Mouse (Mus musculus) ES-Bruce4 (cell line): Measurements from ENCODE around the gene Traip.

ENCODE experiments used
- EP300 ChIP-seq: IDR thresholded peaks from 2 replicates; pipeline ENCODE4 v1.6.1; 2011; ENCODE audit warnings: low read depth, low read length; ENCODE audit not compliant: insufficient read depth
- POLR2A ChIP-seq: IDR thresholded peaks from one replicate; pipeline ENCODE4 v1.8.1; 2011; ENCODE audit warnings: low read length; ENCODE audit not compliant: insufficient read depth

GRCm38 (mm10) chr9:107986376-107986775 lies 36.4 kb downstream of the Traip start:
- TF ChIP-seq POLR2A: no peak
- TF ChIP-seq EP300: 0 out of 2 replicates have a peak, but pooled peaks have one; percentile 16
